In the genomic region with DNA sequence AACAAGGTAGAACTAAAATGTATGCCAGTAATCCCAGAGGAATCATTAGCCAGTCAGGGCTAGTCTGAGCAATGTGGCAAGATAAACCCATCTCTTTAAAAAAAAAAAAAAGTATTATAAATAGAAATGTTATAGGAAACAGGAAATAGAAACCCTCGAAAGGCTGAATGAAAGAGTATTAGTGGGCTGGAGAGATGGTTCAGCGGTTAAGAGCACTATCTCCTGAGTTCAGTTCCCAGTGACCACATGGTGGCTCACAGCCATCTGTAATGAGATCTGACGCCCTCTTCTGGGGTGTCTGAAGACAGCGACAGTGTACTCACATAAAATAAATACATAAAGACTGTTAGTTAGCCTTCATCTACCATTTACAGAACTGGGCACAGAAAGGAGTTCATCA, we compare ENCODE assay signal across 11 mouse cellular contexts. TPM values are rescaled to one million over a fixed set of nuclear protein-coding genes. Genes with fewer than 3 reads are reported as not detected.
A peak's percentile ranks its signal among the peaks of the same experiment; 100 is the strongest.
DNase-seq lines count a peak whose midpoint lies in the region; ATAC-seq and TF ChIP-seq lines count a peak whose summit lies in the region.
"Had no signal": no experiment of that assay in that cellular context is flagged by ENCODE, and none has a peak within 500 bp of the region (broad histone marks: within the 10 kb centered on the region; RNA-seq: fewer than 3 reads in every experiment).

No protein-coding gene starts in this region.

- no peaks in the 10 kb centered on the region for H3K27me3 ChIP-seq in forebrain, embryonic 14.5 days (replicated peaks; ENCODE audit: control insufficient read depth, insufficient read depth, low read length)

- TF ChIP-seq CTCF in brain, embryonic 14.5 days (IDR thresholded peaks at IDR 0.05; ENCODE audit: borderline replicate concordance, extremely low read depth, insufficient read depth, insufficient read length) = 0 out of 2 replicates have a peak, but pooled peaks have one; percentile 4

- peak; percentile 55 for DNase-seq in heart, adult 11 months
- DNase-seq in heart, postnatal 14 days = no peak
- peak; percentile 24 to 31 for DNase-seq in spleen, postnatal 36 days (ENCODE audit: low spot score in 2 of 2)
- DNase-seq in spleen, adult 18-20 months = no peak
- no peak for DNase-seq in brain, embryonic 14.5 days (ENCODE audit: low read depth)
- DNase-seq in natural killer cell, adult 2 months (ENCODE audit: low spot score in 2 of 2) = peak; percentile 21 to 30
- DNase-seq in frontal cortex, postnatal 25 days (ENCODE audit: low spot score in 2 of 2) = no peak
- DNase-seq in forebrain, embryonic 14.5 days (ENCODE audit: low spot score) = no peak
- DNase-seq: adrenal gland, postnatal 14 days; cerebellum, postnatal 25 days; midbrain, embryonic 14.5 days had no signal

- H3K4me3 ChIP-seq in forebrain, embryonic 14.5 days (ENCODE audit: low read depth, low read length) = no peak overlapping the region

- no peak for TF ChIP-seq POLR2A in brain, embryonic 14.5 days (IDR thresholded peaks at IDR 0.05; ENCODE audit: borderline replicate concordance, extremely low read depth, insufficient read depth, insufficient read length, poor library complexity, severe bottlenecking)

- peaks cover 40% of the 10 kb centered on the region for H3K36me3 ChIP-seq in forebrain, embryonic 14.5 days (ENCODE audit: control insufficient read depth, insufficient read depth, low read length)

- ATAC-seq in forebrain, embryonic 14.5 days = no peak

- no peak overlapping the region for H3K9ac ChIP-seq in forebrain, embryonic 14.5 days (ENCODE audit: low read length)

- intact Hi-C loops in heart, postnatal 14 days (cut with DNase I) = no loop called here

- no peaks in the 10 kb centered on the region for H3K9me3 ChIP-seq in forebrain, embryonic 14.5 days (replicated peaks; ENCODE audit: control insufficient read depth, low read length)

- peaks cover 9% of the 10 kb centered on the region for H3K4me1 ChIP-seq in forebrain, embryonic 14.5 days (ENCODE audit: control insufficient read depth, insufficient read depth, low read length)

- 65% methylated on average over 4 of the region's 4 CpGs for WGBS in forebrain, embryonic 14.5 days

- H3K4me2 ChIP-seq in forebrain, embryonic 14.5 days (ENCODE audit: low read length) = no peak overlapping the region

- H3K27ac ChIP-seq in forebrain, embryonic 14.5 days (ENCODE audit: low read depth, low read length) = no peak overlapping the region

RNA-seq across cellular contexts. Expression of a gene that starts 5.3 kb away (rescaled TPM):
- total RNA-seq in heart, postnatal 14 days (2021) = 100 to 1,000 TPM; 273 to 386 TPM
- polyA plus RNA-seq in brain, embryonic 14.5 days (2012; rRNA removed) = 49.0 and 52.2 TPM in 2 replicates
- polyA plus RNA-seq in forebrain, embryonic 14.5 days (2014; fragmentation: Nextera tagmentation; extraction: Ambion mirVana) = 43.9 and 56.0 TPM in 2 replicates

RNA-seq across cellular contexts. Expression of a gene that starts 29.6 kb away (rescaled TPM):
- total RNA-seq in heart, postnatal 14 days (2021) = 10 to 100 TPM; 24.1 to 26.7 TPM
- polyA plus RNA-seq in brain, embryonic 14.5 days (2012; rRNA removed) = 127 and 134 TPM in 2 replicates
- 11.2 and 13.1 TPM in 2 replicates for polyA plus RNA-seq in forebrain, embryonic 14.5 days (2014; fragmentation: Nextera tagmentation; extraction: Ambion mirVana)

Comparison
In these comparisons a context has a peak if more than half of its experiments do, and no peak if none do; other contexts are left out.
1. DNase-seq: peak in heart, adult 11 months (single experiment), spleen, postnatal 36 days (2 of 2) and natural killer cell, adult 2 months (2 of 2); none in heart, postnatal 14 days (0 of 2), spleen, adult 18-20 months (0 of 2), brain, embryonic 14.5 days (single experiment), frontal cortex, postnatal 25 days (0 of 2) and forebrain, embryonic 14.5 days (single experiment).